Mouse (Mus musculus): ENCODE data around the gene Pla2g3.

- TF ChIP-seq CTCF (IDR thresholded peaks at IDR 0.05; ENCODE audit: extremely low read depth, insufficient read depth, insufficient read length, insufficient replicate concordance) (no peak), POLR2A (IDR thresholded peaks at IDR 0.05; ENCODE audit: low read depth, low read length) (no peak)
Observed at GRCm38 (mm10) chr11:3487952-3488570, at the start of gene Pla2g3.
